Mouse (Mus musculus): ENCODE results near the gene Apobec3. TPM values are rescaled to one million over a fixed set of nuclear protein-coding genes. Genes with fewer than 3 reads are reported as not detected.
A peak's percentile ranks its signal among the peaks of the same experiment; 100 is the strongest.

Apobec3 gene
- total RNA-seq (2021), result 1 to 10 TPM; 2.3 to 4.0 TPM
- long read RNA-seq, experiment 1, partial matches to known transcripts, result 0 of 2 reads
- long read RNA-seq, experiment 1, other reads (novel, unspliced or antisense), result 0 of 2 reads
- long read RNA-seq, experiment 2, partial matches to known transcripts, result 1 of 2 reads
- long read RNA-seq, experiment 2, other reads (novel, unspliced or antisense), result 1 of 2 reads

GRCm38 (mm10) chr15:79891436-79892212, at the start of gene Apobec3:
Gene Apobec3, plus strand, starts transcription at chr15:79891659.
- DNase-seq, result peak; percentile 52

GRCm38 (mm10) chr15:79842985-79843384, 48.5 kb upstream of the Apobec3 start:
- no peak for DNase-seq

DNA sequence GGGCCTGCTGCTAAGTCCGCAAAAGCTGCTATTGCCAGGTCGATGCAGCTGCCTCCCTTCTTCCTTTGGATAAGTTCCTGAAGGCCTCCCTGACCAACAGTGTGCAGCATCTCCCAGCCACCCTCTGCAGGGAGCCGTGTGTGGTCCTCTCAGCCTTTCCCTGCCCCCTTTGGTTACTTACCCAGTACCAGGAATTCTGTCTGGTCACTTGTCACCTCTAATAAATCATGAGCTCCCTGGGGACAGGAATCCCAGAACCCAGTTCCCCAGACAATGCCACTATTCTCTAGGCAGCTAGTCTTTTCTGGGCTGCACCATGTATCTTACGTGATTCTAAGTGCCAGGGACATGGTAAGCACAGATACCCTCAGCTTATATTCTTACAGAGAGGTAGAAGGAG, 45.5 kb upstream of the Apobec3 start:
- no peak for DNase-seq

- peak; percentile 80 for DNase-seq
These were observed 44.4 kb upstream of the Apobec3 start for GRCm38 (mm10) chr15:79847100-79847499.

- DNase-seq, result no peak
These were observed 41.3 kb upstream of the Apobec3 start for GRCm38 (mm10) chr15:79850143-79850542.

- no peak for DNase-seq
These were observed 32.5 kb upstream of the Apobec3 start for GRCm38 (mm10) chr15:79858979-79859378.

DNA sequence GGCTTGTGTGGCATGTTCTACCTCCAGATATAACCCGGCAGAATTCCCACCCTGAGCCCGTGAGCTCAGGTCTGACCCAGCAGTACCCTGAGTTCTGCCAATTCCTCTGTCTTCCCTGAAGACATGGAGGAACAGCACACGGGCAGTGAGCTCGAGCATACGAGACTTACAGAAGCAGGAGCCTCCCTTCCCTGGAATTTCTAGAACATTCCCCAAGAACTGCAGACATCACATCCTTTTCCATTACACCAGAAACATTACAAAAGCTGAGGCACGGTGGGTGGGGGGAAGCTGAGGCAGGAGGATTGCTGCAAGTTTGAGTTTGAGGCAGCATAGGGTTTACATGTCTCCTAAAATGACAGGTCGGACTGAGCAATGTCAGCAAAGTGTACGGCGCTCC, 31.6 kb upstream of the Apobec3 start:
- no peak for DNase-seq

GRCm38 (mm10) chr15:79867260-79868002, 24.0 kb upstream of the Apobec3 start:
- DNase-seq, result no peak

DNA sequence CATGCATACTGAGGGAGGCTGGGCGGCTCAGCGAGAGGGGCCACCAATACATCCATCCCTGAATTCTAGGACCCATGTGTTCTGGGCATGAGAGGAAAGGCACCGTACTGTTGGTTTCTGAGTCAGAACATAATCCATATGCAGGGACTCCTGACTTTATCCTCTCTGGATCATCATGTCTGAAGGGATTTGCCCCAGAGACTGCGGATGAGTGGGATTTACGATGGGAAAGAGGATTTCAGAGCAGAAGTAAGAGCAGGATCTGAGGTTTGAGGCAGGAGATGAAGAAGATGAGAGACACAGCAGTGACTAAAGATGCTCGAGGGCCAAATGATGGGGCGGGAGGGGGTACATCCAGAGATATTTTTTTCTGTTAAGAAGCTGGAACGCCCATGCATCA, 17.9 kb upstream of the Apobec3 start:
- DNase-seq, result no peak

- no peak for DNase-seq
These were observed 17.5 kb upstream of the Apobec3 start for GRCm38 (mm10) chr15:79873995-79874394.

DNA sequence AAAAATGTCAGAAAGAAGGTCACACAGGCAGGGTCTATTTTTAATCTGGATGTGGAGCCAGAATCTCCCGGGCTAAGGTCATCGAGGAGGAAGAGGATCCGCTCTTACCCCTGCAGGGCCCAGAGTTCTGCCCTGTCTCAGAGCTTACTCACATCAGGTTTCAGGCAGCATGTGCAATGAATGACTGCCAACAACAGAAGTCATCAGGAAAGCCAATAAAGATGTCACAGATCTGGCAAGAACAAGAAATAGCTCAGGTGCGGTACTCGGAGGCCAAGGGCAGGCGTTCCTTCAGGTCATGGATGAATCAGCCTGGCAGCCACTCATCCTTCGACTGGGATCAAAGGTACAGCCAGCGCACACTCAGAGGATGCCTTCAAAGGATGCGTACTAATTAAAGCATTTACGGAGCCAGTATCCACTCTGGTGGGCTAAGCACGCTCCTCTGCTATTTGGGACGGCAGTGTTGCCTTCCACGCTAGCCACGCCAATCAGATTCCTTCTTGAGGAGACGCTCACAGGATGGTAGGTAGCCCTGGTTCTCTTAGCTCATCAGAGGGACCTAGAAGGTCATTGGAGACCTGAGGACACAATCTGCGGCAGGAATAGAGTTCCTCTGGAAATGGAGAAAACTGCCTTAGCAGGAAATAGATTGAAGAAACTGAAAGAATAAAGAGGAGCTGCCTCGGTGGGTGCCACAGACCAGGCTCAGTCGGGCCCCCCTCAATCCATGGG, 16.0 kb upstream of the Apobec3 start:
- DNase-seq, result no peak

DNA sequence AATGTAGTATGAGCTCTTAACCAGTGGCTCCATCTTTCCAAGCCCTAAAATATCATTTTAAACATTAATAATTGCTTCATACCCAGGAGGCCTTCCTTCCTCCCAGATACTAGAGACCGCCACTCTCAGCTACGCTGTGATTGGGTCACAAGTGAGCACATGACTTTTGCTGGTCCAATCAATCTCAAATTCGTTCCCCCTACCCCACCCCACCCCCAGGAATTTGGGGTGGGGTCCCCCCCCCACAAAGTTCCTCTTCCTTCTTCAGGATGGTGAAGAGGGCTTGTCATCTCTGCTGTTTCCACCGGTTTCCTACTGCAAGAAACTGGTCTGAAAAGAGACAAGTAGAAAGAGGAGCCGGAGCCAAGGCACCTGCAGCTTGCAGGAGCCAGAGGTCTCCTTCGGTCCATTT, 12.7 kb upstream of the Apobec3 start:
- peak; percentile 38 for DNase-seq

DNA sequence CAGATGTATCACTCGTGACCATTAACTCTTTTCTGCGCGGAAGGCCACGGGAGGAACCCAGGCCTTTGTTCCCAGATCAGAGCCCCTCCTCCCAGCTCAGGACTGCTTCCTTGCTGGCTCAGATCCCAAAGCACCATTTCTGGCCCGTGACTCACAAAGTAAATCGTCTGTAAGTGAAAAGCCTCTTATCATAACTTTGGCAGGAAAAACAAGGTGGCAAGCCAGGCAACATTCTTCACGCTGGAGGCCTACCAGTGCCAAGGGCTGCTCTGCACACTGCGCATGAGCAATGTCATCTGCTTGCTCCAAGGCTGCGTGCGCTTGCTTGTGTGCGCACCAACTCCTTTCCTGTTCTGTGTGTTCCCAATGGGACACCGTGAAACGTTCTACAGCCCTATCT, 12.1 kb upstream of the Apobec3 start:
- peak; percentile 70 for DNase-seq

DNA sequence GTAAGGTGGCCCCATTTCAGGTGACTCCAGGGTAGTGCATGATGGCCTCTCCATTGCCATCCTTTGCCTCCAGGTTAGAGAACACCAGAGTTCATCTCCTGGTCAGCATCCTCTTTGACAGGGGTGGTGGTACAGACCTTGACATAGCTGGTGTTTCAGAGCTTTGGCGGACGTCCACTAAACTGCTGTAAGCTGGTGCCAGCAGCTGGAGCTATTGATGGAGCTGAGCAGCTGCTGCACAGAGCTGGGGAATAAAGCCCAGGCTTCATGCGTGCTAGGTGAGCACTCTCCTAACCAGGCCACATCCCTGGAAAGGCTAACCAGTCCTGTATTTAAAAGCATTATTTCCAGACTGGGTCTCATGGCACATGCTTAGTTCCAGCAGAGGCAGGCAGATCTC, 11.0 kb upstream of the Apobec3 start:
- DNase-seq, result peak; percentile 9

DNA sequence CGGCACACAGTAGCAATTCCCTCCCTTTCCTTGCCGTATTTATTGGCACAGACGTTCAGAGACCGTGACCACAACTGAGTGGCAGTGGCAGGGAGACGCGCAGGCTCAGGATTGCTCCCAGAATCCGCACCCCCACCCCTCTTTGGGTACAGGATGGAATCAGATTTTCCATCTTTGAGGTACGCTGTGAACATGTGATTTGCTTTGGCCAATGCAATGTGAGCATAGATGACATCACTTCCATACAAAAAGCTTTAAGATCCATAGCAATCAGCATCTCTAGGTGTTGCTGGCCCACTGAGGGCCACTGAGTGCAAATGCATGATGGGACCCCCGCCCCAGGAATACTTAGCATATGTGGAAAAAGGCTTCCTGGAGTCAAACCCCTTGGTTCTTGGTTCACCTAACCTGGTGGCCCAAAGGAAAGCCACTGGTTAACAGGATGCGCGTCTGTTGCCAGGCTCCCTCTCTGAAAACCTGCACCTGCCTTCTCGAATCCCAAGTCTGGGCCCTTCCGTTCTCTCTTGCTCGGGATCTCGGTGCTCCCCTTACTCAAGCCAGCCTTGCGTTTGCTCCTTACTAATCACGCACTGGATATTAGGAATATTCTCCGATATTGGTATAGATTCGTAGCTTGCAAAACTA, 8.7 kb upstream of the Apobec3 start:
- DNase-seq, result peak; percentile 7

GRCm38 (mm10) chr15:79883352-79883822, 8.1 kb upstream of the Apobec3 start:
- DNase-seq, result peak; percentile 92

- DNase-seq, result no peak
These were observed 6.6 kb upstream of the Apobec3 start for GRCm38 (mm10) chr15:79884820-79885219.

DNA sequence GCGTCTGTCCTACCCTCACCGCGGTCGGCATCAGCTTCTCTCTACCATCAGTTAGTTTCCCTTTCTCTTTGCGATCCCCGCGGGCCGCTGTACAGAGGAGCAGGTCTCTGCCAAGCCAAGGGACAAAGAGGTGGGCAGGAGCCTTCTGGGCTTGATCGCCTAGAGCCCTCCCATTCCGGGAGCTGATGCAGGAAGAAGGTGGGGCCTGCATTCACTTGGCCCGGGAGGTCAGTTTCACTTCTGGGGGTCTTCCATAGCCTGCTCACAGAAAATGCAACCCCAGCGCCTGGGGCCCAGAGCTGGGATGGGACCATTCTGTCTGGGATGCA, 718 bp downstream of the Apobec3 start:
- peak; percentile 76 for DNase-seq

DNA sequence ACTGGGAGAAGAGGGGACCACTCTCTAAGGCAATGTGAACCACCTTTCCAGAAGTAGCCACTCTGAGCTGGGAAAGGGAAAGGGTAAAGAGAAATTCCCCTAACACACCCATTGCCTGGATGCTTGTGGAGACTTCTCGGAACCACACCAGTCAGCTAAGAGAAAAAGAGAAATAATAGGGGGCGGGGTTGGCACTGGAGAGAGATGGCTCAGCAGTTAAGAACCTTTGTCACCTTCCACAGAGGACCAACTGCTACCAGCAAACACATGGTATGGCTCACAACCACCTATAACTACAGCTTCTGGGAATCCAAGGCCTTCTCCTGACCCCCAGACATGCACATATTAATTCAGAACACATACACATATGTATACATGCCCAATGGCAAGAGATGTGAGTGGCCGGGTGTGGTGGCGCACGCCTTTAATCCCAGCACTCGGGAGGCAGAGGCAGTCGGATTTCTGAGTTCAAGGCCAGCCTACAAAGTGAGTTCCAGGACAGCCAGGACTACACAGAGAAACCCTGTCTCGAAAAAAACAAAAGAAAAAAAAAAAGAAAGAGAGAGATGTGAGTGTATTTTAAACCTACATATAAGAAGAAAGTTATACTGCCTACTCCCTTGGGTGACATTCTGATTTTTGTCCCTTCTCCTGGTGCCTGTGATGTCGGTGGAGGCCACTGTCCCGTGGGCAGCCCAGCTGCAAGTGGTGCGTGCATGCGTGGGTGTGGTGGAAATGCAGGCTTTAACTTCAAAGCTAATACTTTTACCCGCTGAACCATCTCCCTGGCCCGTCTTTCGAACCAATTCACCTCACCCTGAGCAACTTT, 1.8 kb downstream of the Apobec3 start:
- no peak for DNase-seq

GRCm38 (mm10) chr15:79893824-79894123, 2.3 kb downstream of the Apobec3 start:
- no peak for DNase-seq

GRCm38 (mm10) chr15:79894343-79894742, 2.9 kb downstream of the Apobec3 start:
- DNase-seq, result no peak
